Mouse (Mus musculus): ENCODE measurements at regions not wholly inside any gene's neighbourhood (a gene's known extent, or its start where the extent isn't known, plus 50 kb on each side); places are given as distances from the start of the nearest gene placed in this dataset.

- in situ Hi-C loops (cut with MboI; ENCODE audit: low sequenced_read_pairs in 2 of 2, unreplicated experiment in 2 of 2), result no loop called here
- H3K9me3 ChIP-seq (ENCODE audit: control insufficient read depth, insufficient read depth, low read depth, low read length), result no peaks in the 10 kb centered on the region
- TF ChIP-seq CHD2 (IDR thresholded peaks at IDR 0.05; ENCODE audit: low read depth, low read length) (no peak), ZC3H11A (IDR thresholded peaks at IDR 0.05; ENCODE audit: borderline replicate concordance, low read depth, low read length) (no peak), ZNF384 (IDR thresholded peaks at IDR 0.05; ENCODE audit: low read depth, low read length) (no peak), HCFC1 (IDR thresholded peaks at IDR 0.05; ENCODE audit: borderline replicate concordance, insufficient read depth, low read length) (no peak), MAFK (IDR thresholded peaks at IDR 0.05; ENCODE audit: insufficient read depth, low read depth, low read length) (no peak)
Measured at GRCm38 (mm10) chr14:9435136-9435535, 769.1 kb upstream of the 4930452B06Rik start.

GRCm38 (mm10) chr14:9433081-9433590 lies 767.1 kb upstream of the 4930452B06Rik start:
- H3K4me1 ChIP-seq (ENCODE audit: control insufficient read depth in 2 of 2, insufficient read depth in 2 of 2, low read length in 2 of 2, poor library complexity in 1 of 2), result no peaks in the 10 kb centered on the region
- DNase-seq (ENCODE audit: low read depth, low spot score), result no peak
- H3K4me3 ChIP-seq (ENCODE audit: insufficient read depth in 1 of 2, low read depth in 1 of 2, low read length in 2 of 2, poor library complexity in 1 of 2, severe bottlenecking in 1 of 2), result no peak overlapping the region
- no peak overlapping the region for H3K27ac ChIP-seq (ENCODE audit: insufficient read depth, low read depth, low read length, poor library complexity, severe bottlenecking)
- no peak overlapping the region for H3K9ac ChIP-seq (ENCODE audit: insufficient read depth, low read depth, low read length, poor library complexity, severe bottlenecking)
- TF ChIP-seq MAFK (IDR thresholded peaks at IDR 0.05; ENCODE audit: insufficient read depth, low read depth, low read length) (no peak), CHD2 (IDR thresholded peaks at IDR 0.05; ENCODE audit: low read depth, low read length) (no peak), ZC3H11A (IDR thresholded peaks at IDR 0.05; ENCODE audit: borderline replicate concordance, low read depth, low read length) (no peak), ZNF384 (IDR thresholded peaks at IDR 0.05; ENCODE audit: low read depth, low read length) (no peak), HCFC1 (IDR thresholded peaks at IDR 0.05; ENCODE audit: borderline replicate concordance, insufficient read depth, low read length) (no peak)
- H3K9me3 ChIP-seq (ENCODE audit: control insufficient read depth, insufficient read depth, low read depth, low read length), result no peaks in the 10 kb centered on the region
- in situ Hi-C loops (cut with MboI; ENCODE audit: low sequenced_read_pairs in 2 of 2, unreplicated experiment in 2 of 2), result no loop called here
- H3K36me3 ChIP-seq (ENCODE audit: control insufficient read depth, insufficient read depth, low read length, poor library complexity, severe bottlenecking), result no peaks in the 10 kb centered on the region

More at GRCm38 (mm10) chr14:9435136-9435535, 769.1 kb upstream of the 4930452B06Rik start:
- H3K4me3 ChIP-seq (ENCODE audit: insufficient read depth in 1 of 2, low read depth in 1 of 2, low read length in 2 of 2, poor library complexity in 1 of 2, severe bottlenecking in 1 of 2), result no peak overlapping the region
- DNase-seq (ENCODE audit: low read depth, low spot score), result no peak
- H3K4me1 ChIP-seq (ENCODE audit: control insufficient read depth in 2 of 2, insufficient read depth in 2 of 2, low read length in 2 of 2, poor library complexity in 1 of 2), result no peaks in the 10 kb centered on the region
- H3K36me3 ChIP-seq (ENCODE audit: control insufficient read depth, insufficient read depth, low read length, poor library complexity, severe bottlenecking), result no peaks in the 10 kb centered on the region
- H3K9ac ChIP-seq (ENCODE audit: insufficient read depth, low read depth, low read length, poor library complexity, severe bottlenecking), result no peak overlapping the region
- H3K27ac ChIP-seq (ENCODE audit: insufficient read depth, low read depth, low read length, poor library complexity, severe bottlenecking), result no peak overlapping the region

- Histone ChIP-seq H3K36me3 (ENCODE audit: control insufficient read depth, insufficient read depth, low read length, poor library complexity, severe bottlenecking) (no peaks in the 10 kb centered on the region), H3K4me1 (ENCODE audit: control insufficient read depth in 2 of 2, insufficient read depth in 2 of 2, low read length in 2 of 2, poor library complexity in 1 of 2) (no peaks in the 10 kb centered on the region), H3K4me3 (ENCODE audit: insufficient read depth in 1 of 2, low read depth in 1 of 2, low read length in 2 of 2, poor library complexity in 1 of 2, severe bottlenecking in 1 of 2) (no peak overlapping the region), H3K9me3 (ENCODE audit: control insufficient read depth, insufficient read depth, low read depth, low read length) (no peaks in the 10 kb centered on the region), H3K27ac (ENCODE audit: insufficient read depth, low read depth, low read length, poor library complexity, severe bottlenecking) (no peak overlapping the region), H3K9ac (ENCODE audit: insufficient read depth, low read depth, low read length, poor library complexity, severe bottlenecking) (no peak overlapping the region)
- no peak for DNase-seq (ENCODE audit: low read depth, low spot score)
- TF ChIP-seq ZC3H11A (IDR thresholded peaks at IDR 0.05; ENCODE audit: borderline replicate concordance, low read depth, low read length) (no peak), HCFC1 (IDR thresholded peaks at IDR 0.05; ENCODE audit: borderline replicate concordance, insufficient read depth, low read length) (no peak)
- in situ Hi-C loops (cut with MboI; ENCODE audit: low sequenced_read_pairs in 2 of 2, unreplicated experiment in 2 of 2), result no loop called here
Measured at GRCm38 (mm10) chr14:9431798-9432197, 765.8 kb upstream of the 4930452B06Rik start.

- H3K36me3 ChIP-seq (ENCODE audit: control insufficient read depth, insufficient read depth, low read length, poor library complexity, severe bottlenecking), result no peaks in the 10 kb centered on the region
- no peak for TF ChIP-seq CHD2 (IDR thresholded peaks at IDR 0.05; ENCODE audit: low read depth, low read length)
- TF ChIP-seq HCFC1 (IDR thresholded peaks at IDR 0.05; ENCODE audit: borderline replicate concordance, insufficient read depth, low read length), result no peak
- TF ChIP-seq ZC3H11A (IDR thresholded peaks at IDR 0.05; ENCODE audit: borderline replicate concordance, low read depth, low read length), result no peak
- no peak for TF ChIP-seq ZNF384 (IDR thresholded peaks at IDR 0.05; ENCODE audit: low read depth, low read length)
- no peak for TF ChIP-seq MAFK (IDR thresholded peaks at IDR 0.05; ENCODE audit: insufficient read depth, low read depth, low read length)
- in situ Hi-C loops (cut with MboI; ENCODE audit: low sequenced_read_pairs in 2 of 2, unreplicated experiment in 2 of 2), result no loop called here
- H3K9ac ChIP-seq (ENCODE audit: insufficient read depth, low read depth, low read length, poor library complexity, severe bottlenecking), result no peak overlapping the region
- no peak for DNase-seq (ENCODE audit: low read depth, low spot score)
- H3K4me3 ChIP-seq (ENCODE audit: insufficient read depth in 1 of 2, low read depth in 1 of 2, low read length in 2 of 2, poor library complexity in 1 of 2, severe bottlenecking in 1 of 2), result no peak overlapping the region
- no peaks in the 10 kb centered on the region for H3K4me1 ChIP-seq (ENCODE audit: control insufficient read depth in 2 of 2, insufficient read depth in 2 of 2, low read length in 2 of 2, poor library complexity in 1 of 2)
- no peak overlapping the region for H3K27ac ChIP-seq (ENCODE audit: insufficient read depth, low read depth, low read length, poor library complexity, severe bottlenecking)
- H3K9me3 ChIP-seq (ENCODE audit: control insufficient read depth, insufficient read depth, low read depth, low read length), result no peaks in the 10 kb centered on the region
Measured at GRCm38 (mm10) chr14:9411822-9412403, 745.9 kb upstream of the 4930452B06Rik start.

- no peaks in the 10 kb centered on the region for H3K36me3 ChIP-seq (ENCODE audit: control insufficient read depth, insufficient read depth, low read length, poor library complexity, severe bottlenecking)
- no peak overlapping the region for H3K27ac ChIP-seq (ENCODE audit: insufficient read depth, low read depth, low read length, poor library complexity, severe bottlenecking)
- in situ Hi-C loops (cut with MboI; ENCODE audit: low sequenced_read_pairs in 2 of 2, unreplicated experiment in 2 of 2), result no loop called here
- no peak for DNase-seq (ENCODE audit: low read depth, low spot score)
- no peak overlapping the region for H3K4me3 ChIP-seq (ENCODE audit: insufficient read depth in 1 of 2, low read depth in 1 of 2, low read length in 2 of 2, poor library complexity in 1 of 2, severe bottlenecking in 1 of 2)
- TF ChIP-seq HCFC1 (IDR thresholded peaks at IDR 0.05; ENCODE audit: borderline replicate concordance, insufficient read depth, low read length) (no peak), ZC3H11A (IDR thresholded peaks at IDR 0.05; ENCODE audit: borderline replicate concordance, low read depth, low read length) (no peak), ZNF384 (IDR thresholded peaks at IDR 0.05; ENCODE audit: low read depth, low read length) (no peak), MAFK (IDR thresholded peaks at IDR 0.05; ENCODE audit: insufficient read depth, low read depth, low read length) (no peak), CHD2 (IDR thresholded peaks at IDR 0.05; ENCODE audit: low read depth, low read length) (no peak)
- no peaks in the 10 kb centered on the region for H3K4me1 ChIP-seq (ENCODE audit: control insufficient read depth in 2 of 2, insufficient read depth in 2 of 2, low read length in 2 of 2, poor library complexity in 1 of 2)
- H3K9ac ChIP-seq (ENCODE audit: insufficient read depth, low read depth, low read length, poor library complexity, severe bottlenecking), result no peak overlapping the region
- no peaks in the 10 kb centered on the region for H3K9me3 ChIP-seq (ENCODE audit: control insufficient read depth, insufficient read depth, low read depth, low read length)
Measured at GRCm38 (mm10) chr14:9403688-9404087, 737.6 kb upstream of the 4930452B06Rik start.

Measured in ES-E14 (cell line).